Mouse (Mus musculus) monocyte, adult 2 months (primary cell): ENCODE measurements at regions not wholly inside any gene's neighbourhood (a gene's known extent, or its start where the extent isn't known, plus 50 kb on each side); places are given as distances from the start of the nearest gene placed in this dataset.

ENCODE experiments used
- DNase-seq, 2 experiments: peaks; one replicate each; pipeline ENCODE4 v3.0.0; 2022; ENCODE audit warnings: low spot score in 2 of 2, low read depth in 1 of 2

DNA sequence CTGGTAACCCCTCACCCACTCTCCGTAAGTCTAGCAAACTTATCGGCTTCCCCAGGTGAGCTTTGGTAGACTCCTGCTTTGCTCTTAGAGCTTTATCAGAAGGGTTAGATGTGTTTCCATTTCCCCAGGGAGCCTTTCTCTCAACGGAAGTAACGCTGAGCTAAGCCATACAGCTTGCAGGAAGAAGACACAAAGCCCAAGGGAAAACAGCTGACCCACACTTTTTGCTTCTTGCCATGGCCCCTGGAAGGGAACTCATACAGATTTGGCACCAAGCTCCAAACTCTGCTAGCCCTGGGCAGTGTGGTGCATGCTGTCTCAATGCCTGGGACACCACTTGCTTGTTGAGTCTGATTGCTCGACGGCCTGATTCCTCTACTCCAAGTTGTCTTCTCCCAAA lies 242.6 kb downstream of the Sipa1l2 start:
- no peak for DNase-seq

DNA sequence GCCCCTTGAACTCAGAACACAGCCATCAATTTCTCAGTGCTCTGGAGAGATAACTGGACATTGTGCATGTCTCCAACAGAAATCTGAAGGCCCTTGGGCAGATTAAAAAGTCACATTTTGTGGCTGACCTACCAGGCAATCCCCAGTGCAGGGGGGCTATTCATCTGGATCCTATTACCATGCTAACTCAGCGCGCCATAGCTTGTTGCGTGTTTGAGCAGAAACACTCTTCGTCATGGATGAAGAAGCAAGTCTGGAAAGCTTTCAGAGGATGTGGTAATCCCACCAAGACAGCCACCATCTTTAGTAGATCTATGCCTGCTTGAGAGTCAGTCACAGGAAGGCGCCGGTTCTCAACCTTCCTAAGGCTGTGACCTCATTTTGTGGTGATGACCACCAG lies 243.9 kb downstream of the Sipa1l2 start:
- no peak for DNase-seq

DNA sequence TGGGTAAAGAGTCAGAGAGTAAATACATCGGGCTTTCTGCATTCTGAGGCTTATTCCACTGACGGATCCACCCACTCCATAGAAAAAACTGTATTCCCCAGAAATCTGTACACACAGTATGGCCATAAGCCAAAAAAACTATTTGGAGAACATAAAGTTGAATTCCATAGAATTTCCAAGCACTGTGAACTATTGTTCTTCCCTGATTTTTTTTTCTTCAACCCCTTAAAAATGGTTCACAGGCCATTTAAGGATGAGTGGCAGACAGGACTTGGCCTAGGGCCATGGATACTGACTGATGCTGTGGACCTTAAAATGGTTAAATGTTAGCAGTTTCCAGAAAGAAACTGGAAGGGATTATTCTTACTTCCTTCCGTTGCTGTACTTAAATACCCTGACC lies 247.0 kb downstream of the Sipa1l2 start:
- no peak for DNase-seq

DNA sequence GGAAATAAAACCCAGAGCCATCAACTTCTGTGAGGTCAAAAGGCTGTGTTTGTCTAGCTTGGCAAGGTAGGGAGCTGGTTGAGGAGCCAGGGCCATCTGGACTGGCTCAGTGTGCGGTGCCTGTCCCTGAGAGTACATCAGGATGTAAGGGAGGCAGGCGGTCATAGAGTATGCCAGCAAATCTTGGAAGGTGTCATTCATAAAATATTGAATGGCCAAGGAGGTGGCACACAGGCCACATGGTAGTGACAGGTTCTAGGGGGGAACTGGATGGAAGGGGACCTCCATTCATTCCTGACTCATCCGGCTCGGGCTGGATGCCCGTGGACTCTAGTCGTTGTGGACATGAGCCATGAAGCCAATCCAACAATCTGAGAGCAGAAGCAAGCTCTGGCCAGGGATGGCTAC lies 252.0 kb downstream of the Sipa1l2 start:
- DNase-seq = no peak

DNA sequence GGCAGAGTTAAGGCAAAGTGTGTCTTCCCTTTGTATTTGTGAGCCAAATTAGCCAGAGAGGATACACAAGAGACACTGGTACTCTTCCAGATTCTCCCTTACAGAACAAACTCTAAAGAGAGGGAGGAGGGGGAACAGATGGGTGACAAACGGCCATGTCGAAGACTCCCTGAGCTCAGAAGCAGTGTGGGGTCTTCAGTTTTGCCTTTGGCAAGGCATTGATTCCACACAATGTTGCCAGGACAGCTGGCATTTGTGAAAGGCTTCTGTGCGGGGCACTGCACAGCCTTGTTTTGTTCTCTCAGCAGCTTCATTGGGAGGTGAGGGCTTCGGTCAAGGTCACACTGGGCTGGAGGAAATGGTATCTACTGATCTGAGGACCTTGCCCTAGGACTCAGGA lies 253.9 kb downstream of the Sipa1l2 start:
- no peak for DNase-seq

DNA sequence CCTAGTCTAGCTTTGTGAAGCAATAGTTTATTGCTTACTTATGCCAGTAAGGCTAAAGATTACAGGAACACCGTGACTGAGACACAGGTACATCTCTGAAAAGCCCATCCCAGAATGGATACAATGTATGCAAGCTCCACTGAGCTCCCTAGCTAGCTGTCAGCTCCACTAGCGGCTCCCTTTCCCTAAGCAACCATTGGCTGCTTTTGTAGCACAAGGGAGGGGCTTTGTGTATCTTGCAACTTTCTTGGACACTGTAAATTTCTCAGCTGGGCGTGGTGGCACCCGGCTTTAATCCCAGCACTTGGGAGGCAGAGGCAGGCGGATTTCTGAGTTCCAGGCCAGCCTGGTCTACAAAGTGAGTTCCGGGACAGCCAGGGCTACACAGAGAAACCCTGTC lies 254.6 kb downstream of the Sipa1l2 start:
- DNase-seq = no peak

DNA sequence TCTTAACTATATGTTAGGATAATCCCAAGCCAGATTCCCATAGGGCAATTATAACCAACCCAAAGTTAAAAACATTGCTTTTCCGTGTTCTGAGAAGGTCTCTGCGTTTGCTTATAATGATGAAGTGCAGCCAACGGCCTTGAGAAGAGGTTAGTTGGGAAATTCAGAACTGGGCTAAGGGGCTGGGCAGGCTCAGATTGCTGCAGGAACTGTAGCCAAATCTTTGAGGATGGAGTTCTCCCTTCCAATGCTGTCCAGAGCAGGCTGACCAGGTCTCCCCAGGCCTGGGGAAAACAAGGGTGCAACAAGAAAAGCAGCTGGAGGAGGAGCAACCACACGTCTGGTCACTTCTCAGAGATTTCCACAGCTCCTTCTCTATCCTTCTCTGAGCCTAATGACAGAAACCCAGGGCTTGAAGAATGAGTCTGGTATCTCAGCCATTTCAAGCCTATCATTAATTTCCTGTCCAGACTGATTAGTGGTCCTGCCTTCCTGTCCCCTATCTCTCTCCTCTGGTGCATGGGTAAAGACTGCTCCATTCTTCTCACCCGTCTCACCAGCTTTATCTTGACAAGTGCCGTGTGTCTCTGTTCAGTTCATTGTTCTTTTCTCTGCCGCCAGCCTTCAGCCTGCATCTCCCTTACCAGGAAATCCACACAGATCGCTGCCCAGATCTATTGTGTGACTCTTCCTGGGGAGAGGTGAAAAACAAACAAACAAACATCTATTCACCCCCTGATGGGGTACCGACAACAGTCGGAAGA lies 255.2 kb downstream of the Sipa1l2 start:
- no peak for DNase-seq

DNA sequence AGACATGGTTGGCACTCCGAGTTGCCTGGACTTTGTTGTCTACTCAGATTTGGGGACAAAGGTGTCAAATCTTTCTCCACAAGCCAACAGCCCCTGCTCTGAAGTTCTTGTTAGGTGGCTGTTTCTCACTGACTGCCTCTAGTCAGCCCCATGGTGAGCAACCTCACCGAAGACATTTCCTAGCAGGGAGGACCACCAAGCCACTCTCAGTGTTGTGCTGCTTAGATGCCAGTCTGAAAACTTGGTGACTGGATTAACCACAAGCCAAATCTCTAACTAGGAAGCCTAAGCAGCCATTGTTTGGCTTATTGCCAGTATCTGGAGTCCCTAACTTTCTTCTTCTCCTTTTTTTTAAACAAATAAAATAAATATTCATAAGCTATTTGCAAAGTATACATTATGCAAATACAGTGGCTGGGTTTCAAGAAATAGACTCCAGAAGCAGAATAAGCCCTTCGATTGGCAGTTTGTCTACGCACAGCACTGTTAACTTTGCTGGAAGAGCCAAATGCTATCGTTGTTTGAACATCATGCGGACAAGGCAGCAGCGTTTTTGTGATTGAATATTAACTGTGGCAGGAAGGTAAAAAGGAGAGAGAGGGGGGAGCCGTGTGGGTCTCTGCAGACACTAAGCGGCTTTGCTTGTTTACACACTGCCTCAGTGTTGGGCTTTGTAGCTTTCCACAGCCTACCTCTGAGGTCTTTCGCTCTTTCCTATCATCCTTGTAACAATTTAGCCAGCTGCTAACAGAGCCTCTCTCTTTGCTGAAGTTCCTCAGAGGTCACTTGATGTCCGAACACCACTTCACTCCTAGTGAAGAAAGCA lies 257.4 kb downstream of the Disc1 start:
- DNase-seq = no peak
